Mouse (Mus musculus): ENCODE measurements at regions not wholly inside any gene's neighbourhood (a gene's known extent, or its start where the extent isn't known, plus 50 kb on each side); places are given as distances from the start of the nearest gene placed in this dataset.

GRCm38 (mm10) chr14:67608262-67608661 lies 1599.3 kb upstream of the Gulo start:
- Histone ChIP-seq H3K4me2 (replicated peaks; ENCODE audit: low read depth, low read length, severe bottlenecking) (peak overlapping the region; percentile 38), H3K27me3 (ENCODE audit: control insufficient read depth, insufficient read depth, low read length) (no peaks in the 10 kb centered on the region; the same call in 1 of the 2 replicates), H3K36me3 (ENCODE audit: control insufficient read depth, insufficient read depth, low read length) (no peaks in the 10 kb centered on the region), H3K4me3 (replicated peaks; ENCODE audit: low read length) (no peak overlapping the region), H3K9me3 (ENCODE audit: control insufficient read depth, low read length) (no peaks in the 10 kb centered on the region), H3K27ac (replicated peaks; ENCODE audit: low read depth, low read length) (no peak overlapping the region), H3K4me1 (ENCODE audit: control insufficient read depth, insufficient read depth, low read length) (peaks cover 26% of the 10 kb centered on the region), H3K9ac (ENCODE audit: low read depth, low read length, severe bottlenecking) (0 out of 2 replicates have a peak overlapping the region, but pooled peaks have one; percentile 5)
- DNase-seq (ENCODE audit: low spot score), result no peak
- TF ChIP-seq POLR2A (IDR thresholded peaks at IDR 0.05; ENCODE audit: borderline replicate concordance, extremely low read depth, insufficient read depth, insufficient read length), result no peak
- ATAC-seq (ENCODE audit: low FRiP score, low read depth), result no peak
- WGBS, result 21% methylated on average over 20 of the region's 20 CpGs

GRCm38 (mm10) chr14:67602960-67603359 lies 1594.0 kb upstream of the Gulo start:
- WGBS, result 81% methylated on average over 4 of the region's 4 CpGs
- ATAC-seq (ENCODE audit: low FRiP score, low read depth) (no peak), DNase-seq (ENCODE audit: low spot score) (no peak)
- peaks cover 6% of the 10 kb centered on the region for H3K4me1 ChIP-seq (ENCODE audit: control insufficient read depth, insufficient read depth, low read length)
- no peaks in the 10 kb centered on the region for H3K9me3 ChIP-seq (ENCODE audit: control insufficient read depth, low read length)
- TF ChIP-seq POLR2A (IDR thresholded peaks at IDR 0.05; ENCODE audit: borderline replicate concordance, extremely low read depth, insufficient read depth, insufficient read length), result no peak
- H3K9ac ChIP-seq (ENCODE audit: low read depth, low read length, severe bottlenecking), result no peak overlapping the region
- H3K27ac ChIP-seq (replicated peaks; ENCODE audit: low read depth, low read length), result no peak overlapping the region
- H3K36me3 ChIP-seq (ENCODE audit: control insufficient read depth, insufficient read depth, low read length), result no peaks in the 10 kb centered on the region
- H3K27me3 ChIP-seq (ENCODE audit: control insufficient read depth, insufficient read depth, low read length), result no peaks in the 10 kb centered on the region
- H3K4me3 ChIP-seq (replicated peaks; ENCODE audit: low read length), result no peak overlapping the region
- H3K4me2 ChIP-seq (replicated peaks; ENCODE audit: low read depth, low read length, severe bottlenecking), result no peak overlapping the region

- Histone ChIP-seq H3K27me3 (ENCODE audit: control insufficient read depth, insufficient read depth, low read length) (no peaks in the 10 kb centered on the region), H3K9ac (ENCODE audit: low read depth, low read length, severe bottlenecking) (no peak overlapping the region), H3K36me3 (ENCODE audit: control insufficient read depth, insufficient read depth, low read length) (no peaks in the 10 kb centered on the region), H3K4me1 (ENCODE audit: control insufficient read depth, insufficient read depth, low read length) (peaks cover 5% of the 10 kb centered on the region; the same call in 1 of the 2 replicates), H3K27ac (replicated peaks; ENCODE audit: low read depth, low read length) (no peak overlapping the region), H3K9me3 (ENCODE audit: control insufficient read depth, low read length) (no peaks in the 10 kb centered on the region), H3K4me3 (replicated peaks; ENCODE audit: low read length) (no peak overlapping the region), H3K4me2 (replicated peaks; ENCODE audit: low read depth, low read length, severe bottlenecking) (no peak overlapping the region)
- ATAC-seq (ENCODE audit: low FRiP score, low read depth), result peak; percentile 44; the same call in 1 of the 2 replicates
- no peak for TF ChIP-seq POLR2A (IDR thresholded peaks at IDR 0.05; ENCODE audit: borderline replicate concordance, extremely low read depth, insufficient read depth, insufficient read length)
- WGBS, result 25% methylated on average over 4 of the region's 4 CpGs
- DNase-seq (ENCODE audit: low spot score), result no peak
These were observed 1590.7 kb upstream of the Gulo start for GRCm38 (mm10) chr14:67599734-67600133.

GRCm38 (mm10) chr14:67588627-67589026 lies 1579.6 kb upstream of the Gulo start:
- H3K4me2 ChIP-seq (replicated peaks; ENCODE audit: low read depth, low read length, severe bottlenecking), result peak overlapping the region; percentile 21; the same call in 1 of the 2 replicates
- H3K4me3 ChIP-seq (replicated peaks; ENCODE audit: low read length), result no peak overlapping the region
- no peaks in the 10 kb centered on the region; the same call in 1 of the 2 replicates for H3K9me3 ChIP-seq (ENCODE audit: control insufficient read depth, low read length)
- H3K4me1 ChIP-seq (ENCODE audit: control insufficient read depth, insufficient read depth, low read length), result peaks cover 14% of the 10 kb centered on the region
- no peaks in the 10 kb centered on the region for H3K27me3 ChIP-seq (ENCODE audit: control insufficient read depth, insufficient read depth, low read length)
- H3K36me3 ChIP-seq (ENCODE audit: control insufficient read depth, insufficient read depth, low read length), result no peaks in the 10 kb centered on the region
- H3K27ac ChIP-seq (replicated peaks; ENCODE audit: low read depth, low read length), result peak overlapping the region; percentile 62
- DNase-seq (ENCODE audit: low spot score) (peak; percentile 82), ATAC-seq (ENCODE audit: low FRiP score, low read depth) (peak; percentile 77)
- WGBS, result 34% methylated on average over 11 of the region's 11 CpGs
- no peak overlapping the region for H3K9ac ChIP-seq (ENCODE audit: low read depth, low read length, severe bottlenecking)
- no peak for TF ChIP-seq POLR2A (IDR thresholded peaks at IDR 0.05; ENCODE audit: borderline replicate concordance, extremely low read depth, insufficient read depth, insufficient read length)

GRCm38 (mm10) chr14:67584456-67585048 lies 1575.5 kb upstream of the Gulo start:
- DNase-seq (ENCODE audit: low spot score) (no peak), ATAC-seq (ENCODE audit: low FRiP score, low read depth) (no peak)
- H3K27ac ChIP-seq (replicated peaks; ENCODE audit: low read depth, low read length), result no peak overlapping the region
- H3K4me1 ChIP-seq (ENCODE audit: control insufficient read depth, insufficient read depth, low read length), result peaks cover 26% of the 10 kb centered on the region
- no peak overlapping the region for H3K4me2 ChIP-seq (replicated peaks; ENCODE audit: low read depth, low read length, severe bottlenecking)
- H3K27me3 ChIP-seq (ENCODE audit: control insufficient read depth, insufficient read depth, low read length), result no peaks in the 10 kb centered on the region
- H3K36me3 ChIP-seq (ENCODE audit: control insufficient read depth, insufficient read depth, low read length), result no peaks in the 10 kb centered on the region
- 60% methylated on average over 14 of the region's 14 CpGs for WGBS
- H3K9me3 ChIP-seq (ENCODE audit: control insufficient read depth, low read length), result no peaks in the 10 kb centered on the region; the same call in 1 of the 2 replicates
- no peak overlapping the region for H3K9ac ChIP-seq (ENCODE audit: low read depth, low read length, severe bottlenecking)
- H3K4me3 ChIP-seq (replicated peaks; ENCODE audit: low read length), result no peak overlapping the region
- TF ChIP-seq POLR2A (IDR thresholded peaks at IDR 0.05; ENCODE audit: borderline replicate concordance, extremely low read depth, insufficient read depth, insufficient read length), result no peak
